Mouse (Mus musculus): ENCODE measurements around the gene Fxyd3. TPM values are rescaled to one million over a fixed set of nuclear protein-coding genes. Genes with fewer than 3 reads are reported as not detected.

The Fxyd3 gene
- polyA plus RNA-seq, 1 experiment from 2014 or later = 383 TPM

DNA sequence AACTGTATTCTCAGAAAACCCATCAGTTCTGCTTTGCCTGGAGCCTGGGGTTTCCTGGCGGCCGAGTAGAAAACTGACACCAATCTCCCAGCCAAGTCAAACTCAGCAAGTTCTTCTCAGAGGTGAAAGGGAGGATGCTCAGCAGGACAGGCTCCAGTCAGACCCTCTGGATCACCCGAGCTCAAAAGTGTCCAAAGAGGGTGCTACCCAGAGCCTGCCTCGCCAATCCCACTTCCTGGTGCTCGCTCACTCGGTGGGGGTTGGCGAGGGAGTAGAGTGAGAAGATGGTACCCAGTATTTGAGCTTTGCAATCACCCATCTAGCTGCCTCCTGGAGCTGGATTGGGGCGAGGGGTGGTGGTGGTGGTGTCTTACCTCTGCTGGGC lies 35.5 kb downstream of the Fxyd3 start:
- peaks cover 12% of the 10 kb centered on the region; the same call in 1 of the 2 replicates for H3K4me1 ChIP-seq
- H3K9ac ChIP-seq = no peak overlapping the region
- H3K27me3 ChIP-seq (replicated peaks) = peaks cover 16% of the 10 kb centered on the region; the same call in 1 of the 2 replicates
- no peak for ATAC-seq (ENCODE audit: insufficient read depth, low FRiP score, low read depth)
- H3K27ac ChIP-seq = no peak overlapping the region
- H3K36me3 ChIP-seq = no peaks in the 10 kb centered on the region
- H3K9me3 ChIP-seq = no peaks in the 10 kb centered on the region
- peak overlapping the region; percentile 8; the same call in 1 of the 2 replicates for H3K4me2 ChIP-seq
- H3K4me3 ChIP-seq (replicated peaks) = peak overlapping the region; percentile 30; the same call in 1 of the 2 replicates
- WGBS = 43% methylated on average over 8 of the region's 8 CpGs

DNA sequence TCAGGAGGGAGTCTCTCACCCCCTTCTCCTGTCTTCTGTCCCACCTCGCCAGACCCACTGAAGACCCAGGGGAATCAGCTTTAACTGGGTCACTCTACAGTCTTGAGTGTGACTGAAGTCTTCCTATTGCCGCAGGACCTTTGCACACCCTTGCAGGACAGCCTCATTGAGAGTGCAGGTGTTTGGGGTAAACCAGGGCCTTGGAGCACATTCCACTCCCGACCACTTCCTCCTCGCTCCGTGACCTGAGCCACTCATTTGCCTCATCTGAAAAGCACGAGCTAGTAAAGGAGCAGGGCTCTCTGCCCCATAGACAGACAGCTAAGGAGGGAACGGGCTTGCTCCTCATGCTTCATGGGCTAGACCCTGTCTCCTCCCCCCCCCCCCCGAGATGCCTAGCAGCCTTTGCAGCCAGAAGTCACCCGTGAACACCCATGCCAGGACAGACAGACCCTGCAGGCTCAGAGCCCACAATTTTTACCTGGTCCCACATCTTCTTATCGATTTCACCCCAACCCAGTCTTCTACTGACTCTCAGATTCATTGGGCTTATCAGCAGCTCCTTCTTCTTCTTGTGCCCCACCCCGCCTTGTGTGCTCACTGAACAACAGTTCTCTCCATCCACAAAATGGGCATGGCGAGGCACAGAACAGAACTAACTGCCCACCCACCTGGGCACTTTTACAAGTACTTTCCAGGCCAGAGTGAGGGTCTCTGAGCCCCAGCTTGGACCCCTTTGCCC lies 36.1 kb downstream of the Fxyd3 start:
- H3K36me3 ChIP-seq = no peaks in the 10 kb centered on the region
- no peaks in the 10 kb centered on the region for H3K9me3 ChIP-seq
- peaks cover 16% of the 10 kb centered on the region; the same call in 1 of the 2 replicates for H3K27me3 ChIP-seq (replicated peaks)
- H3K4me2 ChIP-seq = peak overlapping the region; percentile 8; the same call in 1 of the 2 replicates
- H3K9ac ChIP-seq = no peak overlapping the region
- no peak overlapping the region for H3K27ac ChIP-seq
- WGBS = 70% methylated on average over 12 of the region's 12 CpGs
- no peak overlapping the region for H3K4me3 ChIP-seq (replicated peaks)
- peaks cover 12% of the 10 kb centered on the region; the same call in 1 of the 2 replicates for H3K4me1 ChIP-seq
- no peak for ATAC-seq (ENCODE audit: insufficient read depth, low FRiP score, low read depth)

DNA sequence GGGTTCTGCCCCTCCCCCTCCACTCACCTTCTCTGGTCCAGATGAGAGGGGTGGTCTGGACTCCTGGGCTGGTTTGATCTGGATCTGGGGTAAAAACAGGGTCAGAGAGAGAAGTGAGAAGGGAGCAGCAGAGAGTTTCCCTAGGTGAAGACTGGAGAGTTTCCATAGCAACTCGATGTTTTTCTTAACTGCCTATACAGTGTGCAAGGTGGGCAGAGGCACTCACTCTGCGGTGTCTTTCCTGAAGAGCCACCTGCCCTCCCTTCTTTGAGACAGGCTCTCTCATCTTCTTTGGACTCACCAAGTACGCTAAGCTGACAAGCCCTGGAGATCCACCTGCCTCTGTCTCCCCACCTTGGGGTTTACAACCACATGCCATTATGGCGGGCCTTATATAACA lies 37.5 kb downstream of the Fxyd3 start:
- H3K4me3 ChIP-seq (replicated peaks) = no peak overlapping the region
- H3K4me1 ChIP-seq = peaks cover 12% of the 10 kb centered on the region; the same call in 1 of the 2 replicates
- H3K4me2 ChIP-seq = no peak overlapping the region
- no peaks in the 10 kb centered on the region for H3K9me3 ChIP-seq
- H3K9ac ChIP-seq = no peak overlapping the region
- peaks cover 16% of the 10 kb centered on the region; the same call in 1 of the 2 replicates for H3K27me3 ChIP-seq (replicated peaks)
- WGBS = 84% methylated on average over 4 of the region's 4 CpGs
- no peak for ATAC-seq (ENCODE audit: insufficient read depth, low FRiP score, low read depth)
- no peaks in the 10 kb centered on the region for H3K36me3 ChIP-seq
- H3K27ac ChIP-seq = no peak overlapping the region

DNA sequence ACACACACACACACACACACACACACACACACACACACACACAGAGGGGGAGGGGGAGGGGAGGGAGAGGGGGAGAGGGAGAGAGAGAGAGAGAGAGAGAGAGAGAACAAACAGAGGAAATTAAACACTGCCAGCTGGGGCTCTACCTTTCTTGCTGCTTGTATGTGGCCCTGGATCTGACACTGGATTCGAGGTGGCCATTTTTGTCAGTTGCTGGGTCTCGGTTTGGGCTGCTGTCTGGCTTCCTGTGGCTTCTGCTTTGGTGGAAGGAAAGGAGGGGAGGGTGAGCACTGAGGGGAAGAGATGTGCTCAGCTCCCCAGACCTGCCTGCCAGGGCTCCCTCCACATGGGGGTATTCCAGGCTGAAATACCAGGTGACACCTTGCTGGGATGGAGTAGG lies 38.8 kb downstream of the Fxyd3 start:
- H3K4me2 ChIP-seq = no peak overlapping the region
- ATAC-seq (ENCODE audit: insufficient read depth, low FRiP score, low read depth) = no peak
- H3K4me3 ChIP-seq (replicated peaks) = no peak overlapping the region
- no peaks in the 10 kb centered on the region for H3K9me3 ChIP-seq
- peaks cover 14% of the 10 kb centered on the region; the same call in 1 of the 2 replicates for H3K27me3 ChIP-seq (replicated peaks)
- H3K9ac ChIP-seq = no peak overlapping the region
- WGBS = 60% methylated on average over 2 of the region's 2 CpGs
- peaks cover 10% of the 10 kb centered on the region; the same call in 1 of the 2 replicates for H3K4me1 ChIP-seq
- no peaks in the 10 kb centered on the region for H3K36me3 ChIP-seq
- no peak overlapping the region for H3K27ac ChIP-seq

DNA sequence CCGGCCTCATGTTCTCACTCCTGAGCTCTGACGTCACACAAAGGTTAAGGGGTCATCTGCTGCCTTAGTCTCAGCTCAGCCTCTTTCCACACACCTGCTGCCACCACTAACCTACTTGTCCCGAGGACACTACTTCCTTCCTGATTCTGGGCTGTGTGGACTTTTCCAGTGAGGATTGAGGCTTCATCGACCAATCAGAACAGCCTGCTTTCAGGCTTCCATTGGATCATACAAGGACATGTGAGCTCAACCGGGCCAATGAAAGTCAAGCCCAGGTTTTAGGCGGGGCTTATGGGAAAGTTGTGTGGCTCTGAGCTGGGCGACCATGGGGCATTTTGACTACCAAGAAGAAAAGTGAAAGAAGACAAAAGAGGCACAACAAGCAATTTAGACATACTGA lies 39.6 kb downstream of the Fxyd3 start:
- 82% methylated on average over 7 of the region's 7 CpGs for WGBS
- Histone ChIP-seq H3K9me3 (no peaks in the 10 kb centered on the region), H3K4me1 (0 out of 2 replicates have a peak, but pooled peaks cover 3% of the 10 kb centered on the region), H3K9ac (no peak overlapping the region), H3K4me2 (no peak overlapping the region), H3K36me3 (no peaks in the 10 kb centered on the region), H3K27ac (no peak overlapping the region), H3K27me3 (replicated peaks) (0 out of 2 replicates have a peak, but pooled peaks cover 9% of the 10 kb centered on the region), H3K4me3 (replicated peaks) (no peak overlapping the region)
- ATAC-seq (ENCODE audit: insufficient read depth, low FRiP score, low read depth) = no peak

DNA sequence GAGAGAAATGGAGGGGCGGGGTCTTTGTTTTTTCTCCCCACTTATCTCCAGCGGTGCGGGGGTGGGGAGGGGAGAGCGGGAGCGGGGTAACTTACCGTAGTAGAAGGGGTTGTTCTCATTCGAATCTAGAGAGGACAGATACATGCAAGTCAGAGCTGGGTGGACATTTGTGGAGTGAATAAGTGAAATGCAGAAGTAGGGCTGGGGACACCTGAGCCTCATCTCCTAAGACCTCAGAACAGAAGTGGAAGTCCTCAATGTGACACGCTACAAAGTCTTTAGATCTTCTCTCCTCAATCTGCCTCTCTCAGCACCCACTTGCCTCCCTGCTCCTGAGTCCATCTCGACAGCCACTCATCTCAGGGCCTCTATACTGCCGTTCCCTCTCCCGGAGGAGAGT lies 41.2 kb downstream of the Fxyd3 start:
- WGBS = 81% methylated on average over 11 of the region's 11 CpGs
- no peaks in the 10 kb centered on the region for H3K9me3 ChIP-seq
- no peak for ATAC-seq (ENCODE audit: insufficient read depth, low FRiP score, low read depth)
- no peak overlapping the region for H3K4me3 ChIP-seq (replicated peaks)
- no peaks in the 10 kb centered on the region for H3K27me3 ChIP-seq (replicated peaks)
- no peaks in the 10 kb centered on the region for H3K4me1 ChIP-seq
- no peak overlapping the region for H3K9ac ChIP-seq
- H3K36me3 ChIP-seq = no peaks in the 10 kb centered on the region
- H3K27ac ChIP-seq = no peak overlapping the region
- no peak overlapping the region for H3K4me2 ChIP-seq

DNA sequence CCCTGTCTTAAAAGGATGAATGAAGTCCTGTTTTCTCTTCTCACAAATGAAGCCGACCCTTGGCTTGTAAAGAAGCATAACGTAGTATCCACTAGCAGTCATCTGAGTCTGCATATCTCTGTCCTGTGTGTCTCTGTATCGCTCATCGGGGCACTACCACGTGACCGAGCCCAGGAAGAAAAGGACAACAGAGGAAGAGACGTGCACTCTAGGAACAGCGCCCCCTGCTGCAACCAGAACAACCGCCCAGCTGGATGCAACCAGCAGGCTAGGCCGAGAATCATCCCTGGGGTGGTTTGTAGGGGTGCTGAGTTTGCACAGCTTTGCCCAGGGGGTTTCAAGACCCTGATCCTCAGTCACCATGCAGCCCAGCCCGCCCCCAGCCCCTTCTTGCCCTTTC lies 41.7 kb downstream of the Fxyd3 start:
- H3K27ac ChIP-seq = no peak overlapping the region
- H3K4me1 ChIP-seq = no peaks in the 10 kb centered on the region
- no peak overlapping the region for H3K4me3 ChIP-seq (replicated peaks)
- H3K27me3 ChIP-seq (replicated peaks) = no peaks in the 10 kb centered on the region
- no peaks in the 10 kb centered on the region for H3K36me3 ChIP-seq
- no peak for ATAC-seq (ENCODE audit: insufficient read depth, low FRiP score, low read depth)
- 64% methylated on average over 11 of the region's 11 CpGs for WGBS
- H3K9ac ChIP-seq = no peak overlapping the region
- H3K9me3 ChIP-seq = no peaks in the 10 kb centered on the region
- H3K4me2 ChIP-seq = no peak overlapping the region

DNA sequence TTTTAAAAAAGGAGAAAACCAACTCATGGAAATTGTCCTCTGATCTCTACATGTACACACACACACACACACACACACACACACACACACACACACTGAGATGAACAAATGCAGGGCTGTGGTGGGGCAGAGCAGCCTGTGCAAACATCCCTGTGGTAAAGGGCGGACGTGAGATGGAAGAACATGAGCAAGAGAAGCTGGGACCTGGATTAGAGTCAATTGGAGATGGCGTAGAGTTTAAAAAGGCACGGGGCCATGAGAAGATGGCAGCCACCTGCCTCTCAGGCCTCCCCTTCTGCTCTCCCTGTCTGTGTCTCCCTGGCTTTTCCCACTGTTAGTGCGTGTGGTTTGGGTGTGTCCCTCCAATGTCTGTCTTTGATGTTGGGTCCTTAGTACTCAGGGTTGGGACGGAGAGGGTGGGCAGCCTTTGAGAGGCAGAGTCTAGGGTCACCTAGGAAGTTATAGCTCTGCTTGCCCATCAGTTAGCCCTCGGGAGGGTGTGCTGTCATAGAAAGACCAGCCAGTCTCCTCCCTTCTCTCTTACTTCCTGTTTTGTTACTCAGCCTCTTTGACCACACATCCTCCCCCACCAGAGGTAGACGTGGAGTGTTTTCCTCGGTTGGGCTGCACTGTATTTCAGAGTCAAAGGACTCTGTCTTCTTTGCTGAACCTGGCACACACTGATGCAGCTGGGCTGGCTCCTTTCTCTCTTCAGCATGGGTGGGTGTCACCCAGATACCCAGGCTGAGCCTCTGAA lies 42.9 kb downstream of the Fxyd3 start:
- no peak overlapping the region for H3K4me3 ChIP-seq (replicated peaks)
- H3K4me2 ChIP-seq = no peak overlapping the region
- H3K9me3 ChIP-seq = no peaks in the 10 kb centered on the region
- H3K27me3 ChIP-seq (replicated peaks) = no peaks in the 10 kb centered on the region
- ATAC-seq (ENCODE audit: insufficient read depth, low FRiP score, low read depth) = no peak; the same call in 1 of the 2 replicates
- WGBS = 53% methylated on average over 9 of the region's 9 CpGs
- H3K4me1 ChIP-seq = no peaks in the 10 kb centered on the region
- H3K27ac ChIP-seq = no peak overlapping the region
- H3K9ac ChIP-seq = no peak overlapping the region
- no peaks in the 10 kb centered on the region for H3K36me3 ChIP-seq

DNA sequence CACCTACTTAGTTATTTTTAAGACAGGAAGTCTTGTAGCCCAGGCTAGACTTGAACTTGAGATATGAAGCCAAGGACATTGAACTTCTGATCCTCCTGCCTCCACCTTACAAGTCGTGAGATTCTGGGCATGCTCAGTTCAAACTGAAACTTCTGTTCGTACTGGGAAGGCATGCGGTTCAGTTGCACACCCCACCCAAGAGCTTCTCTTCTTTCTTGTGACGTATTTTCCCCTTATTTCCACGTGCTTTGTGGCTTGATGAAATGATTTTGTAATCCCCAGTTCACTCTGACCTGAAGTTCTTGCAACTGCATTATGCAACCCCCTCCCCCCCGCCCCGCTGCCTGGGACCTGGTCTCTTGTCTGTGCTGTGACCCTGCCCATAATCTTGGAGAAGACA lies 44.8 kb downstream of the Fxyd3 start:
- WGBS = 75% methylated on average over 7 of the region's 7 CpGs

DNA sequence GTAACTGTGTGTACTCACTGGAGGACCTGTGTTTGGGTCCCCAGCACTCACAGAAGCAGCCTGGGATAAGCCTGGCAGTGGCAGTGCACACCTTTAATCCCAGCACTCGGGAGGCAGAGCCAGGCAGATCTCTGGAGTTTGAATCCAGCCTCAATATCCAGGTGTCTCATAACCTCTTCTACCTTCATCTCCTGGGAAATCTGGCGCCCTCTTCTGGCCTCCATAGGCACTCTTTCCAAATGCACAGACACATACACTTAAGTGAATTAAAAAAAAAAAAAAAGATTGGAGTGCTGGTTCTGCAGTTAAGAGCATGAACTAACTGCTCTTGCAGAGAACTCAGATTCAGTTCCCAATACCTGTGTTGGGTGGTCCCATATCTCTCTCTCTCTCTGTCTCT lies 45.8 kb downstream of the Fxyd3 start:
- Histone ChIP-seq H3K27ac (no peak overlapping the region), H3K9me3 (no peaks in the 10 kb centered on the region), H3K4me1 (no peaks in the 10 kb centered on the region), H3K36me3 (no peaks in the 10 kb centered on the region), H3K4me2 (no peak overlapping the region), H3K4me3 (replicated peaks) (no peak overlapping the region), H3K27me3 (replicated peaks) (no peaks in the 10 kb centered on the region), H3K9ac (no peak overlapping the region)
- WGBS = 70% methylated on average over 2 of the region's 2 CpGs
- ATAC-seq (ENCODE audit: insufficient read depth, low FRiP score, low read depth) = no peak

More for the DNA sequence above, 44.8 kb downstream of the Fxyd3 start:
- H3K4me1 ChIP-seq = no peaks in the 10 kb centered on the region
- no peaks in the 10 kb centered on the region for H3K9me3 ChIP-seq
- H3K4me3 ChIP-seq (replicated peaks) = no peak overlapping the region
- no peak overlapping the region for H3K4me2 ChIP-seq
- H3K9ac ChIP-seq = no peak overlapping the region
- ATAC-seq (ENCODE audit: insufficient read depth, low FRiP score, low read depth) = no peak
- no peaks in the 10 kb centered on the region for H3K27me3 ChIP-seq (replicated peaks)
- no peaks in the 10 kb centered on the region for H3K36me3 ChIP-seq
- H3K27ac ChIP-seq = no peak overlapping the region

DNA sequence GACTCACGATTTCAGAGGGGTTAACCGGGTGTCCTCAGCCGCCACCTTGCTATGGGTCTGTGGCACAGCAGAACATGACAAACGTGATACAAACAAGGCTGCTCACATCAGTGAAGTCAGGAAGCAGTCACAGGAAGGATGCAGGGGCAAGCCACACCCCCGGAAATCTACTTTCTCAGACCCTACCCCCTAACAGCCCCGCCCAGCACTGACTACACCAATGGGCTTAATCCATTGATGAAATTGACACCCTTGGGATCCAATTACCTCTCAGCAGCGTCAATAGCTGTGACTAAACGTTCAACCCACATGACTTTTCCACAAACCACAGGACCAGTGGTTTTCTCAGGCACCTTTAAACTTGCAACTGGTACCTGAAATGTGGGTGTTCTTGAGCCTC lies 47.9 kb downstream of the Fxyd3 start:
- no peak overlapping the region for H3K4me3 ChIP-seq (replicated peaks)
- no peak overlapping the region for H3K9ac ChIP-seq
- no peaks in the 10 kb centered on the region for H3K9me3 ChIP-seq
- no peak overlapping the region for H3K4me2 ChIP-seq
- H3K4me1 ChIP-seq = no peaks in the 10 kb centered on the region
- WGBS = 71% methylated on average over 8 of the region's 8 CpGs
- H3K27ac ChIP-seq = no peak overlapping the region
- no peaks in the 10 kb centered on the region for H3K27me3 ChIP-seq (replicated peaks)
- no peak for ATAC-seq (ENCODE audit: insufficient read depth, low FRiP score, low read depth)
- no peaks in the 10 kb centered on the region for H3K36me3 ChIP-seq
